Mouse (Mus musculus) adrenal gland, postnatal 0 days (tissue): ENCODE results near the gene 1700092M07Rik. TPM values are rescaled to one million over a fixed set of nuclear protein-coding genes. Genes with fewer than 3 reads are reported as not detected.

Experiments used
- microRNA-seq: library from miRNA; unstranded; fragments of <30 nt; microRNA quantifications from one replicate; pipeline ENCODE4, GENCODE M21; 2016; ENCODE audit warnings: borderline replicate concordance; ENCODE audit not compliant: insufficient number of aligned reads
- polyA plus RNA-seq: library from polyadenylated mRNA; unstranded; fragments of >200 nt; fragmentation: Nextera tagmentation; extraction: Ambion mirVana; gene quantifications from 2 replicates; pipeline ENCODE4 v1.2.1, GENCODE M21; 2015

The 1700092M07Rik gene
- not detected in 2 replicates for polyA plus RNA-seq

GRCm38 (mm10) chr19:8740603-8741002 lies at the start of gene 1700092M07Rik:
1700092M07Rik (plus strand) TSS chr19:8740718.

GRCm38 (mm10) chr19:8722907-8723573 lies 17.5 kb upstream of the 1700092M07Rik start, which contains the start of gene Slc3a2:
Slc3a2 (minus strand) TSS chr19:8723369.

GRCm38 (mm10) chr19:8735389-8736159 lies 4.9 kb upstream of the 1700092M07Rik start, which contains the start of gene Wdr74:
Wdr74 (plus strand) TSS chr19:8735827.

GRCm38 (mm10) chr19:8741243-8741869 lies 838 bp downstream of the 1700092M07Rik start, which contains the start of gene Stx5a:
Stx5a (plus strand) TSS chr19:8741413.

GRCm38 (mm10) chr19:8756635-8757387 lies 16.3 kb downstream of the 1700092M07Rik start, which contains the start of gene Nxf1:
Nxf1 (plus strand) TSS chr19:8757073.

GRCm38 (mm10) chr19:8770567-8771270 lies 30.2 kb downstream of the 1700092M07Rik start, which contains the start of gene Tmem223:
Tmem223 (plus strand) TSS chr19:8770996.

GRCm38 (mm10) chr19:8774086-8774835 lies 33.7 kb downstream of the 1700092M07Rik start, which contains the start of gene Tmem179b:
Tmem179b (minus strand) TSS chr19:8774467.

GRCm38 (mm10) chr19:8786008-8786781 lies 45.7 kb downstream of the 1700092M07Rik start, which contains the start of gene Taf6l:
Taf6l (minus strand) TSS chr19:8786417.

Small RNA genes lying within 50 kb of the gene (microRNA-seq; reads per million reads assigned to microRNA genes)
- gene Mir6992, result not detected

Other genes with a start within 250 kb of the 1700092M07Rik start
- gene Slc22a8, start 149.5 kb upstream of the 1700092M07Rik start, polyA plus RNA-seq, result 0.18 and 0.49 TPM in 2 replicates
- gene Slc22a6, start 122.7 kb upstream of the 1700092M07Rik start, polyA plus RNA-seq, result 0.23 and 0.54 TPM in 2 replicates
- gene Chrm1, start 76.9 kb upstream of the 1700092M07Rik start, polyA plus RNA-seq, result 0.91 and 2.2 TPM in 2 replicates
- 83.1 and 141 TPM in 2 replicates for gene Slc3a2, start 17.3 kb upstream of the 1700092M07Rik start, polyA plus RNA-seq
- gene Wdr74, start 4.9 kb upstream of the 1700092M07Rik start, polyA plus RNA-seq, result 55.6 and 64.3 TPM in 2 replicates
- gene Stx5a, start 695 bp downstream of the 1700092M07Rik start, polyA plus RNA-seq, result 85.3 and 122 TPM in 2 replicates
- 57.3 and 70.5 TPM in 2 replicates for gene Nxf1, start 16.4 kb downstream of the 1700092M07Rik start, polyA plus RNA-seq
- 187 and 192 TPM in 2 replicates for gene Tmem223, start 30.3 kb downstream of the 1700092M07Rik start, polyA plus RNA-seq
- 117 and 159 TPM in 2 replicates for gene Tmem179b, start 33.7 kb downstream of the 1700092M07Rik start, polyA plus RNA-seq
- 14.0 and 14.5 TPM in 2 replicates for gene Taf6l, start 45.7 kb downstream of the 1700092M07Rik start, polyA plus RNA-seq
- 250 and 252 TPM in 2 replicates for gene Polr2g, start 57.9 kb downstream of the 1700092M07Rik start, polyA plus RNA-seq
- gene Zbtb3, start 61.8 kb downstream of the 1700092M07Rik start, polyA plus RNA-seq, result 3.5 and 3.7 TPM in 2 replicates
- gene Ttc9c, start 78.6 kb downstream of the 1700092M07Rik start, polyA plus RNA-seq, result 19.5 and 25.9 TPM in 2 replicates
- gene Hnrnpul2, start 79.3 kb downstream of the 1700092M07Rik start, polyA plus RNA-seq, result 2.6 and 4.1 TPM in 2 replicates
- gene AC129217.1, start 89.1 kb downstream of the 1700092M07Rik start, polyA plus RNA-seq, result not detected in 2 replicates
- gene Bscl2, start 96.7 kb downstream of the 1700092M07Rik start, polyA plus RNA-seq, result 50.5 and 77.3 TPM in 2 replicates
- 32.7 and 80.6 TPM in 2 replicates for gene Gng3, start 98.5 kb downstream of the 1700092M07Rik start, polyA plus RNA-seq
- gene Lrrn4cl, start 110.0 kb downstream of the 1700092M07Rik start, polyA plus RNA-seq, result 15.3 and 22.8 TPM in 2 replicates
- 177 and 268 TPM in 2 replicates for gene Ubxn1, start 130.8 kb downstream of the 1700092M07Rik start, polyA plus RNA-seq
- 120 and 130 TPM in 2 replicates for gene Uqcc3, start 140.2 kb downstream of the 1700092M07Rik start, polyA plus RNA-seq
- gene Lbhd1, start 143.0 kb downstream of the 1700092M07Rik start, polyA plus RNA-seq, result 69.8 and 70.7 TPM in 2 replicates
- not detected in 2 replicates for gene Gm49403, start 143.2 kb downstream of the 1700092M07Rik start, polyA plus RNA-seq
- 76.8 and 83.8 TPM in 2 replicates for gene 1810009A15Rik, start 148.1 kb downstream of the 1700092M07Rik start, polyA plus RNA-seq
- not detected in 2 replicates for gene Gm49416, start 148.2 kb downstream of the 1700092M07Rik start, polyA plus RNA-seq
- gene Ints5, start 152.3 kb downstream of the 1700092M07Rik start, polyA plus RNA-seq, result 15.9 and 19.0 TPM in 2 replicates
- gene Ganab, start 157.4 kb downstream of the 1700092M07Rik start, polyA plus RNA-seq, result 35.9 and 58.5 TPM in 2 replicates
- 35.8 and 37.6 TPM in 2 replicates for gene B3gat3, start 179.7 kb downstream of the 1700092M07Rik start, polyA plus RNA-seq
- 10.2 and 10.6 TPM in 2 replicates for gene Rom1, start 188.6 kb downstream of the 1700092M07Rik start, polyA plus RNA-seq
- gene Eml3, start 188.8 kb downstream of the 1700092M07Rik start, polyA plus RNA-seq, result 22.1 and 29.4 TPM in 2 replicates
- 62.8 and 87.3 TPM in 2 replicates for gene Mta2, start 201.2 kb downstream of the 1700092M07Rik start, polyA plus RNA-seq
- gene Tut1, start 213.1 kb downstream of the 1700092M07Rik start, polyA plus RNA-seq, result 11.2 and 17.6 TPM in 2 replicates
- gene Eef1g, start 226.3 kb downstream of the 1700092M07Rik start, polyA plus RNA-seq, result 168 and 205 TPM in 2 replicates
- 33.6 and 44.4 TPM in 2 replicates for gene Ahnak, start 248.6 kb downstream of the 1700092M07Rik start, polyA plus RNA-seq